In genomic region chr2:159053936-159054335, GRCm38 (mm10) we compare ENCODE assay signal across 9 mouse cellular contexts.
A peak's percentile ranks its signal among the peaks of the same experiment; 100 is the strongest.
DNase-seq lines count a peak whose midpoint lies in the region; ATAC-seq lines count a peak whose summit lies in the region.
"Had no signal": no experiment of that assay in that cellular context is flagged by ENCODE, and none has a peak within 500 bp of the region (broad histone marks: within the 10 kb centered on the region; RNA-seq: fewer than 3 reads in every experiment).

No protein-coding gene starts in this region.

- no peak overlapping the region for H3K27ac ChIP-seq in neural tube, embryonic 15.5 days (replicated peaks)
- H3K27ac ChIP-seq in heart, embryonic 13.5 days (replicated peaks): peak overlapping the region; percentile 20; the same call in 1 of the 2 replicates
- H3K27ac ChIP-seq in liver, embryonic 12.5 days: no peak overlapping the region
- H3K27ac ChIP-seq in neural tube, embryonic 12.5 days: no peak overlapping the region

- H3K9me3 ChIP-seq in neural tube, embryonic 15.5 days (replicated peaks): no peaks in the 10 kb centered on the region
- no peaks in the 10 kb centered on the region for H3K9me3 ChIP-seq in heart, embryonic 13.5 days
- H3K9me3 ChIP-seq in liver, embryonic 12.5 days (replicated peaks): no peaks in the 10 kb centered on the region
- H3K9me3 ChIP-seq in neural tube, embryonic 12.5 days: no peaks in the 10 kb centered on the region

- no peaks in the 10 kb centered on the region for H3K36me3 ChIP-seq in neural tube, embryonic 15.5 days
- H3K36me3 ChIP-seq in heart, embryonic 13.5 days: no peaks in the 10 kb centered on the region
- H3K36me3 ChIP-seq in liver, embryonic 12.5 days: no peaks in the 10 kb centered on the region
- H3K36me3 ChIP-seq in neural tube, embryonic 12.5 days: no peaks in the 10 kb centered on the region
- H3K36me3 ChIP-seq: G1E had no signal

- no peak overlapping the region for H3K9ac ChIP-seq in neural tube, embryonic 15.5 days (replicated peaks)
- no peak overlapping the region for H3K9ac ChIP-seq in heart, embryonic 13.5 days
- no peak overlapping the region for H3K9ac ChIP-seq in liver, embryonic 12.5 days
- no peak overlapping the region for H3K9ac ChIP-seq in neural tube, embryonic 12.5 days

- H3K4me1 ChIP-seq in neural tube, embryonic 15.5 days: peaks cover 6% of the 10 kb centered on the region; the same call in 1 of the 2 replicates
- H3K4me1 ChIP-seq in heart, embryonic 13.5 days: no peaks in the 10 kb centered on the region
- H3K4me1 ChIP-seq in liver, embryonic 12.5 days: no peaks in the 10 kb centered on the region
- H3K4me1 ChIP-seq in neural tube, embryonic 12.5 days: no peaks in the 10 kb centered on the region

- no peak overlapping the region for H3K4me3 ChIP-seq in neural tube, embryonic 15.5 days (replicated peaks)
- H3K4me3 ChIP-seq in heart, embryonic 13.5 days: no peak overlapping the region
- no peak overlapping the region for H3K4me3 ChIP-seq in liver, embryonic 12.5 days
- no peak overlapping the region for H3K4me3 ChIP-seq in neural tube, embryonic 12.5 days

- H3K4me2 ChIP-seq in neural tube, embryonic 15.5 days: no peak overlapping the region
- H3K4me2 ChIP-seq in heart, embryonic 13.5 days: no peak overlapping the region
- no peak overlapping the region for H3K4me2 ChIP-seq in liver, embryonic 12.5 days
- no peak overlapping the region for H3K4me2 ChIP-seq in neural tube, embryonic 12.5 days (replicated peaks)

- WGBS in neural tube, embryonic 15.5 days: 72% methylated on average over 4 of the region's 4 CpGs
- 55% methylated on average over 4 of the region's 4 CpGs for WGBS in heart, embryonic 13.5 days
- 52% methylated on average over 4 of the region's 4 CpGs for WGBS in liver, embryonic 12.5 days (ENCODE audit: insufficient replicate concordance)
- WGBS in neural tube, embryonic 12.5 days: 64% methylated on average over 4 of the region's 4 CpGs

- no peak for ATAC-seq in neural tube, embryonic 15.5 days (ENCODE audit: low FRiP score)
- ATAC-seq in heart, embryonic 13.5 days (ENCODE audit: extremely low read depth, insufficient number of reproducible peaks, low FRiP score, low TSS enrichment): no peak
- ATAC-seq in liver, embryonic 12.5 days: peak; percentile 62
- peak; percentile 29; the same call in 1 of the 2 replicates for ATAC-seq in neural tube, embryonic 12.5 days (ENCODE audit: low FRiP score, low read depth)

- peak; percentile 75 for DNase-seq in neural tube, embryonic 10.5 days (ENCODE audit: extremely low spot score, low spot score)
- DNase-seq in embryo, embryonic 9.5 days (ENCODE audit: extremely low spot score): peak; percentile 71
- DNase-seq in kidney, postnatal 25 days: peak; percentile 68 to 75
- peak; percentile 20 for DNase-seq in thymus, postnatal 0 days (ENCODE audit: low spot score)

- H3K27me3 ChIP-seq in neural tube, embryonic 15.5 days (replicated peaks): peaks cover 55% of the 10 kb centered on the region
- no peaks in the 10 kb centered on the region; the same call in none of the 2 replicates for H3K27me3 ChIP-seq in heart, embryonic 13.5 days (replicated peaks)
- no peaks in the 10 kb centered on the region for H3K27me3 ChIP-seq in liver, embryonic 12.5 days (replicated peaks)
- H3K27me3 ChIP-seq in neural tube, embryonic 12.5 days (replicated peaks): peaks cover 4% of the 10 kb centered on the region; the same call in 1 of the 2 replicates

Comparison
In these comparisons a context has a peak if more than half of its experiments do, and no peak if none do; other contexts are left out.
1. ATAC-seq: peak in liver, embryonic 12.5 days (single experiment) and neural tube, embryonic 12.5 days (single experiment); none in neural tube, embryonic 15.5 days (single experiment) and heart, embryonic 13.5 days (single experiment).
2. DNase-seq: peak in every context shown above with its lines; median percentile 75 in neural tube, embryonic 10.5 days; 72 in kidney, postnatal 25 days; 71 in embryo, embryonic 9.5 days; 20 in thymus, postnatal 0 days.